Mouse (Mus musculus) midbrain, embryonic 11.5 days (tissue): ENCODE measurements at regions not wholly inside any gene's neighbourhood (a gene's known extent, or its start where the extent isn't known, plus 50 kb on each side); places are given as distances from the start of the nearest gene placed in this dataset.
A peak's percentile ranks its signal among the peaks of the same experiment; 100 is the strongest.

ENCODE experiments used
- ATAC-seq: fragments of 200-750 bp; cut with Nextera tagmentation; 2 replicates; pipeline ENCODE4 v1.8.0; 2017; ENCODE audit warnings: moderate TSS enrichment, moderate library complexity; ENCODE audit not compliant: low FRiP score
- DNase-seq: peaks from one replicate; pipeline ENCODE4 v3.0.0; 2015; ENCODE audit warnings: low spot score; ENCODE audit errors: missing footprints
- H3K27ac ChIP-seq: fragments of 300-500 bp; sonication (generic); 2 replicates; pipeline ENCODE4 v1.5.1; 2014; ENCODE audit warnings: low read depth, low read length
- H3K27me3 ChIP-seq: fragments of 300-500 bp; sonication (generic); 2 replicates; pipeline ENCODE4 v1.6.1; 2014; ENCODE audit warnings: mild to moderate bottlenecking, low read length, moderate library complexity, mixed read lengths; ENCODE audit not compliant: control insufficient read depth, insufficient read depth
- H3K36me3 ChIP-seq: fragments of 300-500 bp; sonication (generic); 2 replicates; pipeline ENCODE4 v1.6.1; 2014; ENCODE audit warnings: mild to moderate bottlenecking, low read length, moderate library complexity, mixed read lengths; ENCODE audit not compliant: control insufficient read depth, insufficient read depth
- H3K4me1 ChIP-seq: fragments of 300-500 bp; sonication (generic); 2 replicates; pipeline ENCODE4 v1.6.1; 2014; ENCODE audit warnings: low read length; ENCODE audit not compliant: control insufficient read depth, insufficient read depth
- H3K4me2 ChIP-seq: fragments of 300-500 bp; sonication (generic); 2 replicates; pipeline ENCODE4 v1.6.1; 2014; ENCODE audit warnings: mild to moderate bottlenecking, moderate library complexity
- H3K4me3 ChIP-seq: fragments of 300-500 bp; sonication (generic); 2 replicates; pipeline ENCODE4 v1.5.1; 2014; ENCODE audit warnings: low read depth, low read length
- H3K9ac ChIP-seq: fragments of 300-500 bp; sonication (generic); 2 replicates; pipeline ENCODE4 v1.6.1; 2014; ENCODE audit warnings: low read length
- H3K9me3 ChIP-seq: fragments of 300-500 bp; sonication (generic); 2 replicates; pipeline ENCODE4 v1.6.1; 2016; ENCODE audit warnings: low read length; ENCODE audit not compliant: control insufficient read depth
- WGBS: fragments of 180-500 bp; shearing (Covaris S2); extraction: QIAGEN DNeasy Blood & Tissue Kit; methylation state at CpG from one replicate; pipeline ENCODE4 v1.1.7; 2014; 5-methylcytosine and 5-hydroxymethylcytosine counted together

GRCm38 (mm10) chr12:99643016-99643415, 79.6 kb upstream of the Foxn3 start:
- no peaks in the 10 kb centered on the region for H3K36me3 ChIP-seq
- H3K4me1 ChIP-seq = peaks cover 20% of the 10 kb centered on the region
- H3K27me3 ChIP-seq = no peaks in the 10 kb centered on the region
- ATAC-seq = no peak
- no peak overlapping the region for H3K4me3 ChIP-seq
- H3K27ac ChIP-seq = no peak overlapping the region
- 98% methylated on average over 16 of the region's 16 CpGs for WGBS
- H3K9me3 ChIP-seq = peaks cover 13% of the 10 kb centered on the region
- no peak overlapping the region for H3K9ac ChIP-seq
- peak; percentile 53 for DNase-seq
- no peak overlapping the region for H3K4me2 ChIP-seq

GRCm38 (mm10) chr12:99642131-99642895, 78.9 kb upstream of the Foxn3 start:
- Histone ChIP-seq H3K27ac (no peak overlapping the region), H3K4me2 (no peak overlapping the region)

GRCm38 (mm10) chr12:99641278-99641677, 77.9 kb upstream of the Foxn3 start:
- no peak for DNase-seq

More at GRCm38 (mm10) chr12:99642131-99642895, 78.9 kb upstream of the Foxn3 start:
- DNase-seq (peak; percentile 76), ATAC-seq (no peak)
- H3K36me3 ChIP-seq = no peaks in the 10 kb centered on the region
- WGBS = 82% methylated on average over 7 of the region's 7 CpGs
- H3K9ac ChIP-seq = no peak overlapping the region
- peaks cover 13% of the 10 kb centered on the region for H3K9me3 ChIP-seq
- H3K4me1 ChIP-seq = peaks cover 20% of the 10 kb centered on the region
- no peak overlapping the region for H3K4me3 ChIP-seq
- H3K27me3 ChIP-seq = no peaks in the 10 kb centered on the region

GRCm38 (mm10) chr12:99640214-99641151, 77.1 kb upstream of the Foxn3 start:
- Histone ChIP-seq H3K27me3 (no peaks in the 10 kb centered on the region), H3K9ac (peak overlapping the region; percentile 57), H3K36me3 (no peaks in the 10 kb centered on the region), H3K4me1 (peaks cover 20% of the 10 kb centered on the region), H3K9me3 (peaks cover 11% of the 10 kb centered on the region; the same call in 1 of the 2 replicates), H3K27ac (peak overlapping the region; percentile 67; the same call in 1 of the 2 replicates), H3K4me3 (peak overlapping the region; percentile 14; the same call in 1 of the 2 replicates), H3K4me2 (peak overlapping the region; percentile 46)
- peak; percentile 96 for DNase-seq
- WGBS = 2% methylated on average over 18 of the region's 18 CpGs
- ATAC-seq = peak; percentile 70

More at GRCm38 (mm10) chr12:99641278-99641677, 77.9 kb upstream of the Foxn3 start:
- peak overlapping the region; percentile 57 for H3K9ac ChIP-seq
- no peaks in the 10 kb centered on the region for H3K36me3 ChIP-seq
- WGBS = 34% methylated on average over 7 of the region's 9 CpGs
- H3K4me3 ChIP-seq = peak overlapping the region; percentile 14; the same call in 1 of the 2 replicates
- H3K4me2 ChIP-seq = peak overlapping the region; percentile 46
- H3K27me3 ChIP-seq = no peaks in the 10 kb centered on the region
- H3K4me1 ChIP-seq = peaks cover 20% of the 10 kb centered on the region
- H3K27ac ChIP-seq = no peak overlapping the region
- ATAC-seq = no peak
- peaks cover 14% of the 10 kb centered on the region for H3K9me3 ChIP-seq

- peak overlapping the region; percentile 57 for H3K9ac ChIP-seq
- H3K9me3 ChIP-seq = peaks cover 7% of the 10 kb centered on the region; the same call in 1 of the 2 replicates
- peak overlapping the region; percentile 67; the same call in 1 of the 2 replicates for H3K27ac ChIP-seq
- ATAC-seq = peak; percentile 72
- no peaks in the 10 kb centered on the region for H3K36me3 ChIP-seq
- H3K27me3 ChIP-seq = no peaks in the 10 kb centered on the region
- 10% methylated on average over 8 of the region's 8 CpGs for WGBS
- no peak for DNase-seq
- peak overlapping the region; percentile 46 for H3K4me2 ChIP-seq
- H3K4me3 ChIP-seq = no peak overlapping the region
- peaks cover 20% of the 10 kb centered on the region for H3K4me1 ChIP-seq
These were observed 76.4 kb upstream of the Foxn3 start for GRCm38 (mm10) chr12:99639847-99640213.

GRCm38 (mm10) chr12:99639118-99639517, 75.7 kb upstream of the Foxn3 start:
- Histone ChIP-seq H3K4me2 (no peak overlapping the region), H3K27me3 (no peaks in the 10 kb centered on the region), H3K9me3 (peaks cover 5% of the 10 kb centered on the region; the same call in 1 of the 2 replicates), H3K27ac (no peak overlapping the region), H3K4me3 (no peak overlapping the region), H3K36me3 (no peaks in the 10 kb centered on the region), H3K4me1 (peaks cover 20% of the 10 kb centered on the region), H3K9ac (no peak overlapping the region)
- WGBS = 91% methylated on average over 3 of the region's 3 CpGs
- DNase-seq (no peak), ATAC-seq (no peak)

DNA sequence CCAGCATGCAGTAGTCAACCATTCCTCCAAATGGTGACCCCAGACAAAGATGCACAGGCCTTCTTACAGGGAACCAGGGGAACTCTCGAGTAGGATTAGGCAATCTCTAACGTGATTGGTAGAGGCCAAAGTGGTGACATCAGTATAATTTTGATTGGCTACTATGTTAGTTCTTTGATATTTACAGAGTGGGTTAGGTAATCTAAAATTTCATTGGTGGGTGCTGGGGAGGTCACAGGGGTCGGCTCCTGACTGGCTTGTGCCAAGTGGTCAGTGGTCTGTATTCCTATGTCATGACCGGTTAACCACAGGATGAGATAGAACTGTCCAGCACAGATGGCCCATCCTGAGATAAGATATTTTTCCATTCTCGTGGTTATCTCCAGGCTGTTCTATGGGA, 74.6 kb upstream of the Foxn3 start:
- Histone ChIP-seq H3K4me2 (no peak overlapping the region), H3K27ac (no peak overlapping the region), H3K9me3 (peaks cover 2% of the 10 kb centered on the region; the same call in 1 of the 2 replicates), H3K27me3 (no peaks in the 10 kb centered on the region), H3K9ac (no peak overlapping the region), H3K4me3 (no peak overlapping the region), H3K4me1 (peaks cover 20% of the 10 kb centered on the region), H3K36me3 (no peaks in the 10 kb centered on the region)
- 89% methylated on average over 5 of the region's 5 CpGs for WGBS
- DNase-seq (peak; percentile 31), ATAC-seq (no peak)

GRCm38 (mm10) chr12:99636234-99636633, 72.9 kb upstream of the Foxn3 start:
- Histone ChIP-seq H3K9ac (no peak overlapping the region), H3K36me3 (no peaks in the 10 kb centered on the region), H3K27me3 (no peaks in the 10 kb centered on the region), H3K9me3 (peaks cover 2% of the 10 kb centered on the region; the same call in 1 of the 2 replicates), H3K4me3 (no peak overlapping the region), H3K4me1 (peaks cover 17% of the 10 kb centered on the region), H3K4me2 (no peak overlapping the region), H3K27ac (no peak overlapping the region)
- ATAC-seq = no peak
- peak; percentile 4 for DNase-seq
- 80% methylated on average over 3 of the region's 3 CpGs for WGBS
